Mouse (Mus musculus): ENCODE measurements around the gene Med25. TPM values are rescaled to one million over a fixed set of nuclear protein-coding genes. Genes with fewer than 3 reads are reported as not detected.

Gene Med25
- polyA plus RNA-seq, 1 experiment, result 57.4 TPM

DNA sequence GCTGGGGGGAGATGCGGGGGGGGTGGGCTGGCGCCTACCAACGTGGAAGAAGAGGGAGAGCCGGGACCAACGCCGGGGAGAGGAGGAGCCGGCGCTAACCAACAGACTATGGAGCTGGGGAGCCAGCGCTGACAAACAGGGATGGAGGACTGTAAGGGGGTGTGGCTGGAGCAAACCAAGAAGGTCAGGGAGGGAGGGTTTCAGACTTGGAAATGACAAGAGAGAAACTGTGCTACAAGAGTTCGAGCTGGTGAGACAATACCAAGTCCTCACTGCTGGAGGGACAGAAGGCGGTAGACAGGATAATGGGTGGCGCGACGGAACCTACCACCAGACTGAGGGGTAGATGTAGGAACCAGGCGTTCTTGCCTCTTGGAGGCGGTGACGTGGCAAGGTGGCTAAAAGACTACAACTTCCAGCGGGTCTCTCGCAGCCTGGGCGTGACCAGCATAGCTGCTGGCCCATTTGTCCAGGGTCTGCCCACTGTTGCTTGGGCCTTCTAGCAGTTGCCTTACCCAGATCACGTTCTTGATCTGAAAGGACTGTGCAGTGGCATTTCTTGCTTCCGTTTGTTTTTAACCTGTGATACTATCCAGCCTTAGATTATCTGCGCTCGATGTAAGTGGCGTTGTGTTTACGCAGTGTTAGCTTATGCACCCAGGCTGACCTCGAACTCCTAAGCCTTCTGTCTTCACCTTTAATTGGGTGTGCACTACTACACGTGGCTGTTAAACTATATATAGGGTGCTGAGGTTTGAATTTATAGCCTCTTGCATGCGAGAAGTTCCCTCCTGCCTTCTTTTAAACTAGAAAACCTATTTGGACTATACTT is 22.6 kb downstream of the Med25 start, which contains the start of gene Ptov1:
TSS of gene Ptov1 (minus strand) at position 92 of the 832 bp plus-strand sequence.
- Histone ChIP-seq H3K36me3 (ENCODE audit: control insufficient read depth, insufficient read depth) (no peaks in the 10 kb centered on the region), H3K27me3 (ENCODE audit: control insufficient read depth, insufficient read depth, insufficient read length) (no peaks in the 10 kb centered on the region), H3K4me3 (peak within 1 kb of the TSS; percentile 19), H3K79me2 (ENCODE audit: control insufficient read depth, insufficient read depth) (peaks cover 37% of the 10 kb centered on the region), H3K4me2 (ENCODE audit: low read depth) (peak within 1 kb of the TSS; percentile 92), H3ac (ENCODE audit: control insufficient read depth, insufficient read length) (peak within 1 kb of the TSS; percentile 77)
- TF ChIP-seq MAX (IDR thresholded peaks at IDR 0.05; ENCODE audit: low read depth), result no peak
- TF ChIP-seq TCF3 (IDR thresholded peaks at IDR 0.05; ENCODE audit: insufficient read length, low read depth), result no peak
- TF ChIP-seq MYOG (IDR thresholded peaks at IDR 0.05; ENCODE audit: control insufficient read depth in 1 of 3, insufficient read depth in 1 of 3, insufficient read length in 2 of 3, low read depth in 2 of 3), result peak in 1 of 3 experiments; percentile 14
- peak; percentile 60 for TF ChIP-seq POLR2A (IDR thresholded peaks at IDR 0.05; ENCODE audit: insufficient read length, low read depth)
- no peak for TF ChIP-seq TCF12 (IDR thresholded peaks at IDR 0.05; ENCODE audit: insufficient read depth, poor library complexity, severe bottlenecking)
- no peak for TF ChIP-seq E2F4 (IDR thresholded peaks at IDR 0.05; ENCODE audit: insufficient read depth)
- peak in 1 of 3 experiments; percentile 7 for TF ChIP-seq MYOD1 (IDR thresholded peaks at IDR 0.05; ENCODE audit: control insufficient read depth in 1 of 3, insufficient read length in 2 of 3, low read depth in 2 of 3)
- TF ChIP-seq REST (IDR thresholded peaks at IDR 0.05; ENCODE audit: insufficient read depth, insufficient read length), result no peak
- no peak for TF ChIP-seq SRF (IDR thresholded peaks at IDR 0.05; ENCODE audit: control insufficient read depth, insufficient read length, low read depth)
- no peak for TF ChIP-seq USF1 (IDR thresholded peaks at IDR 0.05; ENCODE audit: low read depth)
- peak; percentile 91 for TF ChIP-seq POLR2AphosphoS2 (IDR thresholded peaks at IDR 0.05; ENCODE audit: insufficient read length, low read depth)
- no peak for TF ChIP-seq CEBPB (IDR thresholded peaks at IDR 0.05; ENCODE audit: insufficient read depth, poor library complexity, severe bottlenecking)

DNA sequence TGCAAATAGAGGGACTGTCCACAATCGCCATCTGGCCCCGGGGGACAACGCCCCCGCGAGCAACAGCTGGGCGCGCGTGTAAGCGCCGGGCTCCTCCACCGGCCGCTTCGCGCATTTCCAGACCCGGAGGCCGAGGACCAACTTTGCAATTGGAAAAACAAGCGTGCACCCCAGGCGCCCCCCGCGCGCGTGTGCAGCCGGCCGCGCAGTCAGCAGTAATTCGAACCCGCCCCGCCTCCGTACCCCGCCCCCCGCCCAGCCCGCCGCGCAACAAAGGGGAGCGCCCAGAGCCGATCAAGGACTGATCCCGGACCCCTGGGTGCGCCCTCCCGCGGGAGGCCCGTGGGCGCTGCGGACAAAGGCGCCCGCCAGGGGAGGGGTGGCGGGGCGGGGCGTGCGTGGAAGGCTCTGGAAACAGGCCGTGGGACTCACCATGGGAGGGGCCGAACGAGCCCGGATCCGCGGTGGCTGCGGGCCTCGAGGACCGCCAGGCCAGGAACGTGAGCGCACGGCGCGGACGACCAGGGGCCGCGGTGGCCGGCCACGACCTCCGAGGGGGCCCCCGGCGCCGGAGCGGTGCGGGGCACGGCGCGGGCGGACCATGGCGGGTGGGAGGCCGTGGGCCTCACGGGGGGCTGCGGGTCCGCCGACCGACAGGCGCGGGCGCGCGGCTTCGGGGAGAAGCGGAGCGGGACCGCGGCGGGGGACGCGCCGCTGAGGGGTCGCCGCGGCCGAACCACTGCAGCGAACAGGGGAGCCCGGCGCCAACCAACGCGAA is 23.4 kb downstream of the Med25 start:
- TF ChIP-seq MYOD1 (IDR thresholded peaks at IDR 0.05; ENCODE audit: control insufficient read depth in 1 of 3, insufficient read length in 2 of 3, low read depth in 2 of 3), result peak in 2 of 3 experiments; percentile 42 to 87
- TF ChIP-seq E2F4 (IDR thresholded peaks at IDR 0.05; ENCODE audit: insufficient read depth), result no peak
- peak; percentile 37 to 88 (median 83) for TF ChIP-seq MYOG (IDR thresholded peaks at IDR 0.05; ENCODE audit: control insufficient read depth in 1 of 3, insufficient read depth in 1 of 3, insufficient read length in 2 of 3, low read depth in 2 of 3)
- TF ChIP-seq USF1 (IDR thresholded peaks at IDR 0.05; ENCODE audit: low read depth), result no peak
- TF ChIP-seq SRF (IDR thresholded peaks at IDR 0.05; ENCODE audit: control insufficient read depth, insufficient read length, low read depth), result no peak
- TF ChIP-seq CEBPB (IDR thresholded peaks at IDR 0.05; ENCODE audit: insufficient read depth, poor library complexity, severe bottlenecking), result no peak
- TF ChIP-seq POLR2A (IDR thresholded peaks at IDR 0.05; ENCODE audit: insufficient read length, low read depth), result peak; percentile 31
- Histone ChIP-seq H3K36me3 (ENCODE audit: control insufficient read depth, insufficient read depth) (no peaks in the 10 kb centered on the region), H3K27me3 (ENCODE audit: control insufficient read depth, insufficient read depth, insufficient read length) (no peaks in the 10 kb centered on the region)

DNA sequence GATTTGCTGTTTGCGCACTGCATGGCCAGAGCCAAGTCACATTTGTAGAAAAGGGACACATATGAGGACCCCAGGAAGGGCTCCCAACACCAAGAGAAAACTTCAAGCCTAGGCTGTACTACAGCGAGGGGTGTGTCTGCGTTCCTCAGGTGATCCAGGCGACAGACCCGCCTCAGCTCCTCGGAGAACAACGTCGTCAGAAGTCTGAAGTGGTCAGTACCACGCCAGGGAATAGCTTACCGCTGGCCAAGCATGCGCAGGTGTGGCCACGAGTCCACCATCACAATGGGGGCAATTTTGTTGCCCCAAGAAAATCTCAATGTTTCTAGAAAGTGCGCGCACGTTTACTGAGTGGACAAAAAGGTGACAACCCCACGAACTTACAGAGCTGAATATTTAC is 24.0 kb downstream of the Med25 start:
- no peak for TF ChIP-seq POLR2AphosphoS2 (IDR thresholded peaks at IDR 0.05; ENCODE audit: insufficient read length, low read depth)
- TF ChIP-seq E2F4 (IDR thresholded peaks at IDR 0.05; ENCODE audit: insufficient read depth), result no peak
- TF ChIP-seq MAX (IDR thresholded peaks at IDR 0.05; ENCODE audit: low read depth), result no peak
- peaks cover 49% of the 10 kb centered on the region for H3K79me2 ChIP-seq (ENCODE audit: control insufficient read depth, insufficient read depth)

More for the DNA sequence above, 23.4 kb downstream of the Med25 start:
- Histone ChIP-seq H3ac (ENCODE audit: control insufficient read depth, insufficient read length) (peak overlapping the region; percentile 77), H3K79me2 (ENCODE audit: control insufficient read depth, insufficient read depth) (peaks cover 44% of the 10 kb centered on the region), H3K4me3 (peak overlapping the region; percentile 19), H3K4me2 (ENCODE audit: low read depth) (peak overlapping the region; percentile 92)

DNA sequence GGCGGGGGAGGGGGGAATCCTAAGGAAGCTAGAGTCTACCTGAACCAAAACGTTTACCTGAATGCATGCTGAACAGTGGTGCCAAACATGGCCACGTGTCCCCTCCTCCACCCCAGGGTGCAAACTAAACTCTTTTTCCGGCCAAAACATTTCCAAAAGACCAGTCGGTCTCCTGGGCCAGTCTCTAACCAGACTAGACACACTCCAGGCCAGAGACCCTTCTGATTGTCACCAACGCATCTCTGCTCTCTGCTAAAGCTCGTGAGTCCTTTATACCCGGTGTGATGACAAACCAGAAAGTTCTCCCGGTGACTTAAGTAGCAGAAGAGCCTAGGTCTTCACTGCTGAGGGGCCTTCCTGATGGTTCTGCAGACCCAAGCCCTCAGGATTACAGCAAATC is 24.7 kb downstream of the Med25 start:
- peak overlapping the region; percentile 92 for H3K4me2 ChIP-seq (ENCODE audit: low read depth)
- H3K27me3 ChIP-seq (ENCODE audit: control insufficient read depth, insufficient read depth, insufficient read length), result no peaks in the 10 kb centered on the region
- H3K4me3 ChIP-seq, result peak overlapping the region; percentile 19
- no peak overlapping the region for H3ac ChIP-seq (ENCODE audit: control insufficient read depth, insufficient read length)
- TF ChIP-seq TCF3 (IDR thresholded peaks at IDR 0.05; ENCODE audit: insufficient read length, low read depth), result no peak
- TF ChIP-seq POLR2AphosphoS2 (IDR thresholded peaks at IDR 0.05; ENCODE audit: insufficient read length, low read depth), result no peak
- TF ChIP-seq MAX (IDR thresholded peaks at IDR 0.05; ENCODE audit: low read depth), result no peak
- no peak for TF ChIP-seq SRF (IDR thresholded peaks at IDR 0.05; ENCODE audit: control insufficient read depth, insufficient read length, low read depth)
- no peak for TF ChIP-seq MYOG (IDR thresholded peaks at IDR 0.05; ENCODE audit: control insufficient read depth in 1 of 3, insufficient read depth in 1 of 3, insufficient read length in 2 of 3, low read depth in 2 of 3)
- TF ChIP-seq MYOD1 (IDR thresholded peaks at IDR 0.05; ENCODE audit: control insufficient read depth in 1 of 3, insufficient read length in 2 of 3, low read depth in 2 of 3), result no peak
- no peak for TF ChIP-seq REST (IDR thresholded peaks at IDR 0.05; ENCODE audit: insufficient read depth, insufficient read length)
- TF ChIP-seq TCF12 (IDR thresholded peaks at IDR 0.05; ENCODE audit: insufficient read depth, poor library complexity, severe bottlenecking), result no peak
- H3K36me3 ChIP-seq (ENCODE audit: control insufficient read depth, insufficient read depth), result no peaks in the 10 kb centered on the region
- H3K79me2 ChIP-seq (ENCODE audit: control insufficient read depth, insufficient read depth), result peaks cover 49% of the 10 kb centered on the region

More for the DNA sequence above, 24.0 kb downstream of the Med25 start:
- no peaks in the 10 kb centered on the region for H3K36me3 ChIP-seq (ENCODE audit: control insufficient read depth, insufficient read depth)
- H3ac ChIP-seq (ENCODE audit: control insufficient read depth, insufficient read length), result peak overlapping the region; percentile 77
- no peaks in the 10 kb centered on the region for H3K27me3 ChIP-seq (ENCODE audit: control insufficient read depth, insufficient read depth, insufficient read length)
- peak overlapping the region; percentile 92 for H3K4me2 ChIP-seq (ENCODE audit: low read depth)
- peak overlapping the region; percentile 19 for H3K4me3 ChIP-seq
